ENCODE assay signal across 11 mouse cellular contexts in the genomic region with DNA sequence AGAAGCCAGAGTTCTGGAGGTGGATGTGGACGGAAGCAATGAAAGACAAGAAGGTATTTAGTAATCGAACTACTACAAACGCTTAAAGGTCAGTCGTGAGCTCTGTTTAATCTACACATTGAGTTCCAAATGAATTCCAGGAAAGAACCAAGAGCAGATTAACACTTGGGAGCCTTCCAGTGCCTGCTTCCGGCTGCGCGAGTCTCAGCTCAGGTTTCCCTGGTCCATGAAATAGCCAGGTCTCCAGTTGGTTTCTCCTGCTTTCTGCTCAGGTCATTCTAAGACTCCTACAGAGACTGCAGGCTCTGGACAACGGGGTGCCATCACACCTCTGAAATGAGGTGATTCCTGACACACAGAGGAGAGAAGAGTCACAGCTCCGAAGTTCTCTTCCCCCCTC. TPM values are rescaled to one million over a fixed set of nuclear protein-coding genes. Genes with fewer than 3 reads are reported as not detected.
A peak's percentile ranks its signal among the peaks of the same experiment; 100 is the strongest.
DNase-seq lines count a peak whose midpoint lies in the region; ATAC-seq and TF ChIP-seq lines count a peak whose summit lies in the region.
"Had no signal": no experiment of that assay in that cellular context is flagged by ENCODE, and none has a peak within 500 bp of the region (broad histone marks: within the 10 kb centered on the region; RNA-seq: fewer than 3 reads in every experiment).

No protein-coding gene starts in this region.

- ATAC-seq in lung, postnatal 0 days, result no peak
- no peak for ATAC-seq in heart, embryonic 15.5 days (replicated peaks; ENCODE audit: insufficient number of reproducible peaks, insufficient read depth, low FRiP score, low read depth)
- ATAC-seq in stomach, embryonic 14.5 days (ENCODE audit: insufficient number of reproducible peaks, insufficient read depth, low FRiP score, low read depth), result no peak
- ATAC-seq in megakaryocyte progenitor cell, adult 5-6 weeks (replicated peaks; ENCODE audit: poor library complexity), result no peak

- 6% methylated on average over 9 of the region's 9 CpGs for WGBS in lung, postnatal 0 days
- WGBS in heart, embryonic 15.5 days, result 12% methylated on average over 9 of the region's 9 CpGs
- WGBS in stomach, embryonic 14.5 days, result 15% methylated on average over 9 of the region's 9 CpGs

- no peak overlapping the region for H3K9ac ChIP-seq in lung, postnatal 0 days (replicated peaks; ENCODE audit: low read depth)
- no peak overlapping the region for H3K9ac ChIP-seq in heart, embryonic 15.5 days
- no peak overlapping the region for H3K9ac ChIP-seq in stomach, embryonic 14.5 days (replicated peaks; ENCODE audit: low read depth, low read length)
- H3K9ac ChIP-seq: liver, embryonic 14.5 days had no signal

- intact Hi-C loops in heart, postnatal 25 days (cut with DNase I), result loop anchor here (10.0 kb wide), 1 partner anchor 146 kb away; no protein-coding TSS in a partner anchor

- DNase-seq in heart, adult 18-20 months, result peak; percentile 16 to 17
- no peak for DNase-seq in heart, postnatal 25 days (ENCODE audit: low spot score)
- DNase-seq in lung, postnatal 0 days (ENCODE audit: low spot score), result peak; percentile 25
- no peak for DNase-seq in lung, postnatal 25 days (ENCODE audit: low spot score)
- DNase-seq in ovary, postnatal 36 days (ENCODE audit: low spot score), result no peak
- DNase-seq: cerebellum, adult 9-11 months; kidney, adult 9 months had no signal

- H3K4me3 ChIP-seq in lung, postnatal 0 days (ENCODE audit: low read depth, low read length), result no peak overlapping the region
- peak overlapping the region; percentile 4; the same call in 1 of the 2 replicates for H3K4me3 ChIP-seq in heart, embryonic 15.5 days
- no peak overlapping the region for H3K4me3 ChIP-seq in stomach, embryonic 14.5 days (ENCODE audit: low read depth, low read length)

- peak overlapping the region; percentile 14; the same call in 1 of the 2 replicates for H3K4me2 ChIP-seq in lung, postnatal 0 days (replicated peaks; ENCODE audit: low read depth, low read length)
- H3K4me2 ChIP-seq in heart, embryonic 15.5 days, result peak overlapping the region; percentile 21; the same call in 1 of the 2 replicates
- H3K4me2 ChIP-seq in stomach, embryonic 14.5 days (replicated peaks; ENCODE audit: low read depth, low read length), result 0 out of 2 replicates have a peak overlapping the region, but pooled peaks have one; percentile 7

- H3K27me3 ChIP-seq in lung, postnatal 0 days (replicated peaks; ENCODE audit: insufficient read depth, low read length), result no peaks in the 10 kb centered on the region
- no peaks in the 10 kb centered on the region for H3K27me3 ChIP-seq in heart, embryonic 15.5 days
- no peaks in the 10 kb centered on the region for H3K27me3 ChIP-seq in stomach, embryonic 14.5 days (ENCODE audit: control insufficient read depth, insufficient read depth, low read length)

- H3K4me1 ChIP-seq in lung, postnatal 0 days (ENCODE audit: insufficient read depth, low read depth, low read length), result no peaks in the 10 kb centered on the region
- peaks cover 7% of the 10 kb centered on the region; the same call in 1 of the 2 replicates for H3K4me1 ChIP-seq in heart, embryonic 15.5 days (replicated peaks)
- H3K4me1 ChIP-seq in stomach, embryonic 14.5 days (ENCODE audit: control insufficient read depth, insufficient read depth, low read length), result 0 out of 2 replicates have a peak, but pooled peaks cover 2% of the 10 kb centered on the region

- TF ChIP-seq EP300 in lung, postnatal 0 days (IDR thresholded peaks at IDR 0.05), result no peak

- no peaks in the 10 kb centered on the region for H3K9me3 ChIP-seq in lung, postnatal 0 days (ENCODE audit: low read length)
- no peaks in the 10 kb centered on the region for H3K9me3 ChIP-seq in heart, embryonic 15.5 days (replicated peaks)
- no peaks in the 10 kb centered on the region for H3K9me3 ChIP-seq in stomach, embryonic 14.5 days (ENCODE audit: control insufficient read depth, low read depth, low read length)

- H3K36me3 ChIP-seq in lung, postnatal 0 days (ENCODE audit: insufficient read depth, low read length), result no peaks in the 10 kb centered on the region
- no peaks in the 10 kb centered on the region for H3K36me3 ChIP-seq in heart, embryonic 15.5 days
- H3K36me3 ChIP-seq in stomach, embryonic 14.5 days (ENCODE audit: control insufficient read depth, insufficient read depth, low read length), result no peaks in the 10 kb centered on the region

- TF ChIP-seq CTCF in lung, postnatal 0 days (IDR thresholded peaks at IDR 0.05), result no peak

- H3K27ac ChIP-seq in lung, postnatal 0 days (ENCODE audit: low read length), result no peak overlapping the region
- H3K27ac ChIP-seq in heart, embryonic 15.5 days, result no peak overlapping the region
- no peak overlapping the region for H3K27ac ChIP-seq in stomach, embryonic 14.5 days (ENCODE audit: low read length)
- H3K27ac ChIP-seq: liver, embryonic 14.5 days had no signal

RNA-seq across cellular contexts. Expression of a gene that starts 34.0 kb away (rescaled TPM):
- total RNA-seq in heart, adult 18-20 months (2021), result 1 to 10 TPM; 1.1 to 2.0 TPM
- total RNA-seq in heart, postnatal 25 days (2021), result 1 to 10 TPM; 1.8 to 2.5 TPM
- 34.2 and 41.6 TPM in 2 replicates for polyA plus RNA-seq in lung, postnatal 0 days (2015; fragmentation: Nextera tagmentation; extraction: Ambion mirVana)
- polyA plus RNA-seq in heart, embryonic 15.5 days (2015; fragmentation: Nextera tagmentation; extraction: Ambion mirVana), result 221 and 236 TPM in 2 replicates
- 348 and 373 TPM in 2 replicates for polyA plus RNA-seq in stomach, embryonic 14.5 days (2014; fragmentation: Nextera tagmentation; extraction: Ambion mirVana)
- total RNA-seq in megakaryocyte progenitor cell, adult 5-6 weeks (2015), result 499 and 603 TPM in 2 replicates
- total RNA-seq in megakaryocyte progenitor cell, adult 5-6 weeks (2017), result 233 and 253 TPM in 2 replicates

RNA-seq across cellular contexts. Expression of a gene that starts 40.4 kb away (rescaled TPM):
- total RNA-seq in heart, adult 18-20 months (2021), result 10 to 100 TPM; 11.7 to 13.7 TPM
- 10 to 100 TPM; 13.9 to 14.6 TPM for total RNA-seq in heart, postnatal 25 days (2021)
- 27.2 and 28.9 TPM in 2 replicates for polyA plus RNA-seq in lung, postnatal 0 days (2015; fragmentation: Nextera tagmentation; extraction: Ambion mirVana)
- polyA plus RNA-seq in heart, embryonic 15.5 days (2015; fragmentation: Nextera tagmentation; extraction: Ambion mirVana), result 25.9 and 26.5 TPM in 2 replicates
- polyA plus RNA-seq in stomach, embryonic 14.5 days (2014; fragmentation: Nextera tagmentation; extraction: Ambion mirVana), result 34.2 and 35.3 TPM in 2 replicates
- total RNA-seq in megakaryocyte progenitor cell, adult 5-6 weeks (2015), result 13.9 and 15.9 TPM in 2 replicates
- total RNA-seq in megakaryocyte progenitor cell, adult 5-6 weeks (2017), result 24.6 and 25.0 TPM in 2 replicates

RNA-seq across cellular contexts. Expression of a gene that starts 41.8 kb away (rescaled TPM):
- 1 to 10 TPM; 1.0 to 1.2 TPM for total RNA-seq in heart, adult 18-20 months (2021)
- total RNA-seq in heart, postnatal 25 days (2021), result 1 to 10 TPM; 2.3 TPM
- polyA plus RNA-seq in lung, postnatal 0 days (2015; fragmentation: Nextera tagmentation; extraction: Ambion mirVana), result 0.10 and 0.12 TPM in 2 replicates
- 0.19 and 0.37 TPM in 2 replicates for polyA plus RNA-seq in heart, embryonic 15.5 days (2015; fragmentation: Nextera tagmentation; extraction: Ambion mirVana)
- polyA plus RNA-seq in stomach, embryonic 14.5 days (2014; fragmentation: Nextera tagmentation; extraction: Ambion mirVana), result 0.46 and 0.50 TPM in 2 replicates
- total RNA-seq in megakaryocyte progenitor cell, adult 5-6 weeks (2015), result not detected in 2 replicates
- total RNA-seq in megakaryocyte progenitor cell, adult 5-6 weeks (2017), result not detected in 2 replicates

Comparison
In these comparisons a context has a peak if more than half of its experiments do, and no peak if none do; other contexts are left out.
1. DNase-seq: peak in heart, adult 18-20 months (2 of 2) and lung, postnatal 0 days (single experiment); none in heart, postnatal 25 days (single experiment), lung, postnatal 25 days (single experiment) and ovary, postnatal 36 days (single experiment).
2. RNA of a gene that starts 34.0 kb away (total RNA-seq): 233 to 603 TPM in megakaryocyte progenitor cell, adult 5-6 weeks; 1.8 to 2.5 TPM in heart, postnatal 25 days and 1.1 to 2.0 TPM in heart, adult 18-20 months; every median in the first group is over 10 times any median in the second.
3. Peak in every context shown above with its lines, with median percentiles within 50 percentile points of each other: H3K4me2 ChIP-seq.